Mouse (Mus musculus) layer of hippocampus, adult 18-20 months (tissue): Measurements from ENCODE around the gene Olfr1019. TPM values are rescaled to one million over a fixed set of nuclear protein-coding genes. Genes with fewer than 3 reads are reported as not detected.

ENCODE experiments used
- DNase-seq, 2 experiments: peaks; one replicate each; pipeline ENCODE4 v3.0.0; 2022; ENCODE audit warnings: low spot score in 2 of 2
- long read RNA-seq: library from polyadenylated mRNA; stranded (forward); transcript quantifications from one replicate; pipeline ENCODE4 v2.0.0, GENCODE M21; 2021
- total RNA-seq, 2 experiments: library from RNA; stranded (reverse); gene quantifications; 2 replicates each; pipeline ENCODE4 v1.2.3; 2021

Gene Olfr1019
- not detected for total RNA-seq
- long read RNA-seq, result 0 reads

- DNase-seq, result no peak
Observed at GRCm38 (mm10) chr2:85845383-85845782, at the start of gene Olfr1019. Gene Olfr1019 (minus strand): TSS chr2:85845483.

GRCm38 (mm10) chr2:85885340-85885739 is 40.1 kb upstream of the Olfr1019 start, which contains the start of gene Olfr1023:
Gene Olfr1023 (plus strand): TSS chr2:85885640.
- DNase-seq, result no peak

GRCm38 (mm10) chr2:85868294-85868693 is 23.0 kb upstream of the Olfr1019 start, which contains the start of gene Olfr1022:
Gene Olfr1022 (plus strand): TSS chr2:85868594.
- DNase-seq, result no peak

- no peak for DNase-seq
Observed at GRCm38 (mm10) chr2:85846730-85847129, 1.4 kb upstream of the Olfr1019 start, which contains the start of gene Olfr1020. Gene Olfr1020 (plus strand): TSS chr2:85847030.

GRCm38 (mm10) chr2:85818179-85818578 is 27.1 kb downstream of the Olfr1019 start, which contains the start of gene Olfr1018:
Gene Olfr1018 (plus strand): TSS chr2:85818479.
- DNase-seq, result no peak

GRCm38 (mm10) chr2:85804501-85804900 is 40.8 kb downstream of the Olfr1019 start:
- no peak for DNase-seq

- DNase-seq, result no peak
Observed at GRCm38 (mm10) chr2:85802444-85802843, 42.8 kb downstream of the Olfr1019 start, which contains the start of gene Olfr1016. Gene Olfr1016 (minus strand): TSS chr2:85802544.

- DNase-seq, result no peak
Observed at GRCm38 (mm10) chr2:85792331-85792730, 53.0 kb downstream of the Olfr1019 start.

Other genes with a start within 250 kb of the Olfr1019 start
- not detected for gene Olfr1000, start 233.6 kb downstream of the Olfr1019 start, total RNA-seq
- not detected for gene Olfr1002, start 194.8 kb downstream of the Olfr1019 start, total RNA-seq
- not detected for gene Olfr154, start 181.0 kb downstream of the Olfr1019 start, total RNA-seq
- gene Olfr1006, start 166.7 kb downstream of the Olfr1019 start, total RNA-seq, result not detected
- gene Olfr1008, start 156.1 kb downstream of the Olfr1019 start, total RNA-seq, result not detected
- not detected for gene Olfr1009, start 130.1 kb downstream of the Olfr1019 start, total RNA-seq
- not detected for gene Olfr1012, start 82.7 kb downstream of the Olfr1019 start, total RNA-seq
- not detected for gene Olfr1013, start 78.4 kb downstream of the Olfr1019 start, total RNA-seq
- not detected for gene Olfr1014, start 72.8 kb downstream of the Olfr1019 start, total RNA-seq
- gene Olfr1015, start 63.5 kb downstream of the Olfr1019 start, total RNA-seq, result not detected
- not detected for gene Olfr1016, start 42.9 kb downstream of the Olfr1019 start, total RNA-seq
- not detected for gene Olfr1018, start 27.0 kb downstream of the Olfr1019 start, total RNA-seq
- not detected for gene Olfr1020, start 1.5 kb upstream of the Olfr1019 start, total RNA-seq
- not detected for gene Olfr1022, start 23.1 kb upstream of the Olfr1019 start, total RNA-seq
- not detected for gene Olfr1023, start 40.2 kb upstream of the Olfr1019 start, total RNA-seq
- not detected for gene Olfr1024, start 59.6 kb upstream of the Olfr1019 start, total RNA-seq
- gene Olfr1025-ps1, start 69.7 kb upstream of the Olfr1019 start, total RNA-seq, result not detected
- gene Olfr1026, start 76.1 kb upstream of the Olfr1019 start, total RNA-seq, result not detected
- gene Olfr1028, start 105.0 kb upstream of the Olfr1019 start, total RNA-seq, result not detected
- gene Olfr1029, start 128.4 kb upstream of the Olfr1019 start, total RNA-seq, result not detected
- not detected for gene Olfr1030, start 133.8 kb upstream of the Olfr1019 start, total RNA-seq
- not detected for gene Olfr1031, start 144.8 kb upstream of the Olfr1019 start, total RNA-seq
- not detected for gene Olfr1032, start 160.1 kb upstream of the Olfr1019 start, total RNA-seq
- gene Olfr1033, start 175.2 kb upstream of the Olfr1019 start, total RNA-seq, result not detected
- not detected for gene Olfr1034, start 200.4 kb upstream of the Olfr1019 start, total RNA-seq
- not detected for gene Olfr1036, start 228.5 kb upstream of the Olfr1019 start, total RNA-seq
- gene Olfr1037, start 241.9 kb upstream of the Olfr1019 start, total RNA-seq, result not detected